ENCODE assay signal across 9 mouse cellular contexts in genomic region chrX:133688840-133689239, GRCm38 (mm10). TPM values are rescaled to one million over a fixed set of nuclear protein-coding genes. Genes with fewer than 3 reads are reported as not detected.
A peak's percentile ranks its signal among the peaks of the same experiment; 100 is the strongest.
DNase-seq lines count a peak whose midpoint lies in the region; ATAC-seq and TF ChIP-seq lines count a peak whose summit lies in the region.
"Had no signal": no experiment of that assay in that cellular context is flagged by ENCODE, and none has a peak within 500 bp of the region (broad histone marks: within the 10 kb centered on the region; RNA-seq: fewer than 3 reads in every experiment).

TSS of gene Pcdh19 (minus strand) at chrX:133688987.

- H3K4me3 ChIP-seq in spleen, adult 2 months (ENCODE audit: extremely low read depth, insufficient read depth, insufficient read length) = peak within 1 kb of the TSS; percentile 53
- peak within 1 kb of the TSS; percentile 56 for H3K4me3 ChIP-seq in intestine, embryonic 16.5 days (ENCODE audit: low read length)
- H3K4me3 ChIP-seq in limb, embryonic 11.5 days (ENCODE audit: low read depth, low read length) = peak within 1 kb of the TSS; percentile 38
- peak within 1 kb of the TSS; percentile 55 for H3K4me3 ChIP-seq in midbrain, embryonic 12.5 days
- H3K4me3 ChIP-seq in stomach, embryonic 16.5 days (replicated peaks; ENCODE audit: low read length) = peak within 1 kb of the TSS; percentile 55

- WGBS in spleen, adult 2 months = 29% methylated on average over 26 of the region's 26 CpGs
- 21% methylated on average over 13 of the region's 26 CpGs for WGBS in intestine, embryonic 16.5 days
- 28% methylated on average over 16 of the region's 26 CpGs for WGBS in limb, embryonic 11.5 days
- WGBS in midbrain, embryonic 12.5 days = 21% methylated on average over 23 of the region's 26 CpGs
- 15% methylated on average over 22 of the region's 26 CpGs for WGBS in stomach, embryonic 16.5 days

- peaks cover 4% of the 10 kb centered on the region; the same call in 1 of the 2 replicates for H3K27me3 ChIP-seq in spleen, adult 2 months (ENCODE audit: control insufficient read depth, insufficient read depth, low read length)
- H3K27me3 ChIP-seq in intestine, embryonic 16.5 days (replicated peaks; ENCODE audit: control insufficient read depth, insufficient read depth, low read length) = peaks cover 31% of the 10 kb centered on the region
- H3K27me3 ChIP-seq in limb, embryonic 11.5 days (ENCODE audit: control insufficient read depth, insufficient read depth, low read length) = peaks cover 19% of the 10 kb centered on the region
- peaks cover 23% of the 10 kb centered on the region for H3K27me3 ChIP-seq in midbrain, embryonic 12.5 days
- peaks cover 18% of the 10 kb centered on the region for H3K27me3 ChIP-seq in stomach, embryonic 16.5 days (ENCODE audit: control insufficient read depth, insufficient read depth, low read length)

- ATAC-seq in granulocyte monocyte progenitor cell, adult 5-6 weeks (replicated peaks; ENCODE audit: poor library complexity, severe bottlenecking) = peak; percentile 80
- peak; percentile 94 for ATAC-seq in intestine, embryonic 16.5 days
- peak; percentile 91 for ATAC-seq in limb, embryonic 11.5 days (ENCODE audit: insufficient number of reproducible peaks, low FRiP score, low TSS enrichment, low read depth)
- ATAC-seq in midbrain, embryonic 12.5 days (ENCODE audit: low FRiP score, low read depth) = peak; percentile 93
- peak; percentile 95 for ATAC-seq in stomach, embryonic 16.5 days (ENCODE audit: insufficient read depth, low FRiP score)

- no peaks in the 10 kb centered on the region for H3K36me3 ChIP-seq in spleen, adult 2 months (ENCODE audit: control insufficient read depth, insufficient read depth, low read length)
- no peaks in the 10 kb centered on the region for H3K36me3 ChIP-seq in intestine, embryonic 16.5 days (ENCODE audit: control insufficient read depth, insufficient read depth, low read length)
- H3K36me3 ChIP-seq in limb, embryonic 11.5 days (ENCODE audit: control insufficient read depth, insufficient read depth, low read length) = no peaks in the 10 kb centered on the region
- no peaks in the 10 kb centered on the region for H3K36me3 ChIP-seq in midbrain, embryonic 12.5 days
- no peaks in the 10 kb centered on the region for H3K36me3 ChIP-seq in stomach, embryonic 16.5 days (ENCODE audit: control insufficient read depth, insufficient read depth, low read length)
- H3K36me3 ChIP-seq: G1E had no signal

- H3K9ac ChIP-seq in intestine, embryonic 16.5 days (ENCODE audit: low read depth, low read length) = peak within 1 kb of the TSS; percentile 63
- 0 out of 2 replicates have a peak within 1 kb of the TSS, but pooled peaks have one; percentile 30 for H3K9ac ChIP-seq in limb, embryonic 11.5 days (ENCODE audit: low read length)
- H3K9ac ChIP-seq in midbrain, embryonic 12.5 days (replicated peaks) = peak within 1 kb of the TSS; percentile 65
- H3K9ac ChIP-seq in stomach, embryonic 16.5 days (ENCODE audit: low read length) = peak within 1 kb of the TSS; percentile 68

- no peaks in the 10 kb centered on the region for H3K9me3 ChIP-seq in intestine, embryonic 16.5 days (ENCODE audit: control insufficient read depth, low read length)
- H3K9me3 ChIP-seq in limb, embryonic 11.5 days (ENCODE audit: control insufficient read depth, low read length) = no peaks in the 10 kb centered on the region
- H3K9me3 ChIP-seq in midbrain, embryonic 12.5 days = no peaks in the 10 kb centered on the region
- H3K9me3 ChIP-seq in stomach, embryonic 16.5 days (replicated peaks; ENCODE audit: control insufficient read depth, low read length) = no peaks in the 10 kb centered on the region; the same call in 1 of the 2 replicates

- DNase-seq in spleen, adult 2 months (ENCODE audit: low read depth in 1 of 2, low spot score in 2 of 2) = peak in 1 of 2 experiments; percentile 4
- no peak for DNase-seq in spleen, postnatal 36 days (ENCODE audit: low spot score in 2 of 2)
- peak; percentile 78 for DNase-seq in embryo, embryonic 9.5 days (ENCODE audit: extremely low spot score)
- peak; percentile 81 for DNase-seq in limb, embryonic 11.5 days (ENCODE audit: low spot score)

- TF ChIP-seq CTCF in spleen, adult 2 months (IDR thresholded peaks at IDR 0.05; ENCODE audit: extremely low read depth, insufficient read depth, insufficient read length, insufficient replicate concordance) = no peak

- H3K4me2 ChIP-seq in intestine, embryonic 16.5 days (ENCODE audit: low read depth, low read length) = peak within 1 kb of the TSS; percentile 83
- peak within 1 kb of the TSS; percentile 75 for H3K4me2 ChIP-seq in limb, embryonic 11.5 days (ENCODE audit: low read depth, severe bottlenecking)
- peak within 1 kb of the TSS; percentile 75 for H3K4me2 ChIP-seq in midbrain, embryonic 12.5 days (replicated peaks)
- H3K4me2 ChIP-seq in stomach, embryonic 16.5 days (ENCODE audit: low read depth, low read length) = peak within 1 kb of the TSS; percentile 68

- 0 out of 2 replicates have a peak, but pooled peaks cover 3% of the 10 kb centered on the region for H3K4me1 ChIP-seq in spleen, adult 2 months (ENCODE audit: control insufficient read depth, insufficient read depth, insufficient read length)
- H3K4me1 ChIP-seq in intestine, embryonic 16.5 days (ENCODE audit: control insufficient read depth, insufficient read depth, low read length) = no peaks in the 10 kb centered on the region
- no peaks in the 10 kb centered on the region for H3K4me1 ChIP-seq in limb, embryonic 11.5 days (ENCODE audit: control insufficient read depth, insufficient read depth, low read length)
- H3K4me1 ChIP-seq in midbrain, embryonic 12.5 days = no peaks in the 10 kb centered on the region
- H3K4me1 ChIP-seq in stomach, embryonic 16.5 days (ENCODE audit: control insufficient read depth, insufficient read depth, low read length) = peaks cover 3% of the 10 kb centered on the region; the same call in 1 of the 2 replicates

- no peak within 1 kb of the TSS for H3K27ac ChIP-seq in spleen, adult 2 months (ENCODE audit: insufficient read depth, low read length)
- H3K27ac ChIP-seq in intestine, embryonic 16.5 days (ENCODE audit: low read length) = peak within 1 kb of the TSS; percentile 33; the same call in 1 of the 2 replicates
- no peak within 1 kb of the TSS for H3K27ac ChIP-seq in limb, embryonic 11.5 days (replicated peaks; ENCODE audit: low read depth, low read length)
- H3K27ac ChIP-seq in midbrain, embryonic 12.5 days (replicated peaks) = peak within 1 kb of the TSS; percentile 76
- H3K27ac ChIP-seq in stomach, embryonic 16.5 days (ENCODE audit: low read length) = peak within 1 kb of the TSS; percentile 55; the same call in 1 of the 2 replicates

- TF ChIP-seq POLR2A in spleen, adult 2 months (IDR thresholded peaks at IDR 0.05; ENCODE audit: low read depth, low read length) = no peak

RNA-seq across cellular contexts. Expression of gene Pcdh19, which starts in this region (rescaled TPM):
- polyA plus RNA-seq in spleen, adult 2 months (2012; rRNA removed) = 0.04 TPM in 2 replicates
- 0.32 TPM in 1 of 2 replicates, not detected in the other for total RNA-seq in granulocyte monocyte progenitor cell, adult 5-6 weeks (2014; fragmentation: Nextera tagmentation)
- total RNA-seq in granulocyte monocyte progenitor cell, adult 5-6 weeks (2017) = not detected in 2 replicates
- 0.98 and 1.6 TPM in 2 replicates for polyA plus RNA-seq in intestine, embryonic 16.5 days (2015; fragmentation: Nextera tagmentation; extraction: Ambion mirVana)
- polyA plus RNA-seq in limb, embryonic 11.5 days (2014; fragmentation: Nextera tagmentation; extraction: Ambion mirVana) = 2.5 and 2.8 TPM in 2 replicates
- polyA plus RNA-seq in midbrain, embryonic 12.5 days (2016; fragmentation: Nextera tagmentation; extraction: Ambion mirVana) = 10.2 and 14.1 TPM in 2 replicates
- polyA plus RNA-seq in stomach, embryonic 16.5 days (2015; fragmentation: Nextera tagmentation; extraction: Ambion mirVana) = 3.2 and 4.2 TPM in 2 replicates
- polyA plus RNA-seq: G1E had no signal

Comparison
In these comparisons a context has a peak if more than half of its experiments do, and no peak if none do; other contexts are left out.
1. Peak in ATAC-seq in granulocyte monocyte progenitor cell, adult 5-6 weeks; RNA of the gene not detected or under 1 TPM.
2. DNase-seq: peak in embryo, embryonic 9.5 days (single experiment) and limb, embryonic 11.5 days (single experiment); none in spleen, postnatal 36 days (0 of 2).
3. H3K27ac ChIP-seq: peak in intestine, embryonic 16.5 days (single experiment), midbrain, embryonic 12.5 days (single experiment) and stomach, embryonic 16.5 days (single experiment); none in spleen, adult 2 months (single experiment) and limb, embryonic 11.5 days (single experiment).
4. Peak in every context shown above with its lines, with median percentiles within 50 percentile points of each other: H3K4me3 ChIP-seq, ATAC-seq, H3K4me2 ChIP-seq and H3K9ac ChIP-seq.